In the genomic region with DNA sequence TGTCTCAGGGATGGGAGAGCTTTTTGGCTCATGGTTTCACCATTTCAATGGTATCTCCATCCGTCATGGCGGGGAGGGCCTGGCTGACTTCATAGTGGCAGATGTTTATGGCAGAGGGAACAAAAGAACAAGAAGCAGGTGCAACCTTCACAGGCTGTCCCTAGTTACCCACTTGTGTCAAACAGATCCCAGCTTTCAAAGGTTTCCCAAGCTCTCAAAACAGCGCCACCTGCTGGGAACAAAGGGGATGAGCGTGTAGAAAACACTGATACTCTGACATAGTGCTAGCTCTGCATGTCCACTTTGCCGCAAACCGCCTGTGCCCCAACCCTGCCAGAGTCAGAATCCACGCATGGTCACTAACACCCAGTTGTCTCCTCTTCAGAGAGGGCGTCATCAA, we compare ENCODE assay signal across 8 mouse cellular contexts.
DNase-seq lines count a peak whose midpoint lies in the region; ATAC-seq and TF ChIP-seq lines count a peak whose summit lies in the region.

No protein-coding gene starts in this region.

- no peaks in the 10 kb centered on the region for H3K4me1 ChIP-seq in kidney, postnatal 0 days (replicated peaks; ENCODE audit: insufficient read depth, low read length)
- no peaks in the 10 kb centered on the region for H3K4me1 ChIP-seq in ES-Bruce4 (ENCODE audit: control insufficient read depth, insufficient read depth, low read length)
- no peaks in the 10 kb centered on the region for H3K4me1 ChIP-seq in forebrain, embryonic 14.5 days (ENCODE audit: control insufficient read depth, insufficient read depth, low read length)
- 0 out of 2 replicates have a peak, but pooled peaks cover 11% of the 10 kb centered on the region for H3K4me1 ChIP-seq in midbrain, embryonic 14.5 days (ENCODE audit: control insufficient read depth, insufficient read depth, low read length)

- 51% methylated on average over 8 of the region's 8 CpGs for WGBS in kidney, postnatal 0 days
- 31% methylated on average over 8 of the region's 8 CpGs for WGBS in forebrain, embryonic 14.5 days
- WGBS in midbrain, embryonic 14.5 days, result 37% methylated on average over 8 of the region's 8 CpGs

- TF ChIP-seq EP300 in ES-Bruce4 (IDR thresholded peaks at IDR 0.05; ENCODE audit: insufficient read depth, low read depth, low read length), result no peak

- H3K9ac ChIP-seq in kidney, postnatal 0 days (ENCODE audit: low read depth, low read length), result no peak overlapping the region
- no peak overlapping the region for H3K9ac ChIP-seq in ES-Bruce4 (ENCODE audit: low read depth, poor library complexity, severe bottlenecking)
- no peak overlapping the region for H3K9ac ChIP-seq in forebrain, embryonic 14.5 days (ENCODE audit: low read length)
- no peak overlapping the region for H3K9ac ChIP-seq in midbrain, embryonic 14.5 days (replicated peaks; ENCODE audit: low read length)

- no peak overlapping the region for H3K27ac ChIP-seq in kidney, postnatal 0 days
- H3K27ac ChIP-seq in ES-Bruce4 (ENCODE audit: insufficient read depth, low read length), result no peak overlapping the region
- H3K27ac ChIP-seq in forebrain, embryonic 14.5 days (ENCODE audit: low read depth, low read length), result no peak overlapping the region
- no peak overlapping the region for H3K27ac ChIP-seq in midbrain, embryonic 14.5 days (replicated peaks; ENCODE audit: low read depth, low read length)

- no peak for TF ChIP-seq POLR2A in ES-Bruce4 (IDR thresholded peaks at IDR 0.05; ENCODE audit: insufficient read depth, low read length)

- TF ChIP-seq CTCF in kidney, postnatal 0 days (IDR thresholded peaks at IDR 0.05; ENCODE audit: low read depth), result peak; percentile 76
- peak; percentile 60 for TF ChIP-seq CTCF in ES-Bruce4 (IDR thresholded peaks at IDR 0.05; ENCODE audit: low read depth, low read length)

- H3K27me3 ChIP-seq in kidney, postnatal 0 days (ENCODE audit: insufficient read depth, low read length), result no peaks in the 10 kb centered on the region; the same call in 1 of the 2 replicates
- no peaks in the 10 kb centered on the region for H3K27me3 ChIP-seq in ES-Bruce4 (ENCODE audit: control insufficient read depth, insufficient read depth, low read length, poor library complexity, severe bottlenecking)
- no peaks in the 10 kb centered on the region for H3K27me3 ChIP-seq in forebrain, embryonic 14.5 days (replicated peaks; ENCODE audit: control insufficient read depth, insufficient read depth, low read length)
- no peaks in the 10 kb centered on the region for H3K27me3 ChIP-seq in midbrain, embryonic 14.5 days (ENCODE audit: control insufficient read depth, insufficient read depth, low read length)

- H3K4me3 ChIP-seq in kidney, postnatal 0 days (replicated peaks; ENCODE audit: low read depth, low read length), result no peak overlapping the region
- no peak overlapping the region for H3K4me3 ChIP-seq in ES-Bruce4 (ENCODE audit: low read depth, low read length)
- H3K4me3 ChIP-seq in forebrain, embryonic 14.5 days (ENCODE audit: low read depth, low read length), result no peak overlapping the region
- no peak overlapping the region for H3K4me3 ChIP-seq in midbrain, embryonic 14.5 days (replicated peaks; ENCODE audit: low read depth, low read length)

- H3K9me3 ChIP-seq in kidney, postnatal 0 days (replicated peaks; ENCODE audit: low read length), result no peaks in the 10 kb centered on the region
- H3K9me3 ChIP-seq in ES-Bruce4 (replicated peaks; ENCODE audit: control insufficient read depth, insufficient read depth, low read length, poor library complexity, severe bottlenecking), result no peaks in the 10 kb centered on the region
- H3K9me3 ChIP-seq in forebrain, embryonic 14.5 days (replicated peaks; ENCODE audit: control insufficient read depth, low read length), result no peaks in the 10 kb centered on the region
- no peaks in the 10 kb centered on the region for H3K9me3 ChIP-seq in midbrain, embryonic 14.5 days (ENCODE audit: control insufficient read depth, low read length)

- peak; percentile 35 for DNase-seq in CD4-positive, CD25-positive, alpha-beta regulatory T cell, adult 2 months (ENCODE audit: low read depth, low spot score)
- DNase-seq in kidney, postnatal 0 days (ENCODE audit: low spot score), result peak; percentile 48
- no peak for DNase-seq in kidney, adult 11 months
- peak; percentile 66 for DNase-seq in forebrain, embryonic 14.5 days (ENCODE audit: low spot score)
- DNase-seq in midbrain, embryonic 14.5 days, result peak; percentile 70
- DNase-seq in natural killer cell, adult 2 months (ENCODE audit: low spot score in 2 of 2), result no peak

- H3K36me3 ChIP-seq in kidney, postnatal 0 days (ENCODE audit: insufficient read depth, low read length), result no peaks in the 10 kb centered on the region
- H3K36me3 ChIP-seq in ES-Bruce4 (ENCODE audit: control insufficient read depth, insufficient read depth, low read length, poor library complexity, severe bottlenecking), result no peaks in the 10 kb centered on the region
- no peaks in the 10 kb centered on the region for H3K36me3 ChIP-seq in forebrain, embryonic 14.5 days (ENCODE audit: control insufficient read depth, insufficient read depth, low read length)
- no peaks in the 10 kb centered on the region for H3K36me3 ChIP-seq in midbrain, embryonic 14.5 days (ENCODE audit: control insufficient read depth, insufficient read depth, low read length)

- ATAC-seq in CD4-positive, CD25-positive, alpha-beta regulatory T cell, adult 4 months, result no peak
- no peak for ATAC-seq in kidney, postnatal 0 days (replicated peaks; ENCODE audit: low FRiP score, low read depth)
- no peak; the same call in 1 of the 2 replicates for ATAC-seq in forebrain, embryonic 14.5 days
- no peak for ATAC-seq in midbrain, embryonic 14.5 days (ENCODE audit: low FRiP score, low TSS enrichment)

- H3K4me2 ChIP-seq in kidney, postnatal 0 days (ENCODE audit: low read length), result no peak overlapping the region
- H3K4me2 ChIP-seq in forebrain, embryonic 14.5 days (ENCODE audit: low read length), result no peak overlapping the region
- H3K4me2 ChIP-seq in midbrain, embryonic 14.5 days (ENCODE audit: low read length), result no peak overlapping the region

Comparison
In these comparisons a context has a peak if more than half of its experiments do, and no peak if none do; other contexts are left out.
1. DNase-seq: peak in CD4-positive, CD25-positive, alpha-beta regulatory T cell, adult 2 months (single experiment), kidney, postnatal 0 days (single experiment), forebrain, embryonic 14.5 days (single experiment) and midbrain, embryonic 14.5 days (single experiment); none in kidney, adult 11 months (single experiment) and natural killer cell, adult 2 months (0 of 2).